Mouse (Mus musculus): ENCODE data around the gene Wfdc1. TPM values are rescaled to one million over a fixed set of nuclear protein-coding genes. Genes with fewer than 3 reads are reported as not detected.

Wfdc1 gene
- total RNA-seq, 1 experiment, result 0.13 TPM

DNA sequence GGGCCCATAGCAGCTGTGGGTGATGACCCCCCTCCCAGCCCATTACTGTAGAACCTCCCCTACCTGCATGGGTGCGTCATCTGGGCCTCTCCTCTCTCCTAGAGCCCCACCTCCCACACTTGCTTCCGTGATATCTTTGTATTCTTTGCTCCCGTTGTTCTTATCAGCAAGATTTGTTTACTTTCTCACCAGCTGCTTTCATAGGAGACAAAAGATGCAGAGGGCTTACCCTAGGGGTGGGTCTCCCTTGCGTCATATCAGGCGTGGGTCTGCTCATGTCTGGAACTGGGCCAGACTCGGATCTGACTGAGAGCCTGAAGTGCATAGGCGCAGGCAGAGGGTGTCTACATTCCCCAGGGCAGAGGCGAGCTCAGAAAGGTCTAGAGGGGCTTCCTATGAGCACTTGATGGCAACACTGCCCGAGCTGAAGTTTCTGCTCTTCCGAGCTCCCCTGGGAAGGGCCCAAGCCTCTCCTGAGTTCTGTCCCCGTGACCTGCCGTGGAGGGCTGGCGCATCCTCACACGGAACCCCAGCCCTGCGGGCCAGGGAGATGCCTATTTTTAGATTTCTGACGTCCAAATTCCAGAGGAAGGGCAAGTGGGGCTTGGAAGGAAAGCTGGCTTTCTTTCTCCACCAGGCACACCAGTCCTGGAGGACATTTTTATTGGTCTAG, 4.4 kb downstream of the Wfdc1 start:
- Histone ChIP-seq H3K27ac (ENCODE audit: insufficient read depth, low read depth, low read length, poor library complexity, severe bottlenecking) (no peak overlapping the region), H3K4me3 (ENCODE audit: insufficient read depth in 1 of 2, low read depth in 1 of 2, low read length in 2 of 2, poor library complexity in 1 of 2, severe bottlenecking in 1 of 2) (no peak overlapping the region), H3K9ac (ENCODE audit: insufficient read depth, low read depth, low read length, poor library complexity, severe bottlenecking) (no peak overlapping the region), H3K4me1 (ENCODE audit: control insufficient read depth in 2 of 2, insufficient read depth in 2 of 2, low read length in 2 of 2, poor library complexity in 1 of 2) (peaks cover 0 to 7% of the 10 kb centered on the region in 2 experiments; a peak in 2 of 4 replicates), H3K9me3 (ENCODE audit: control insufficient read depth, insufficient read depth, low read depth, low read length) (no peaks in the 10 kb centered on the region), H3K36me3 (ENCODE audit: control insufficient read depth, insufficient read depth, low read length, poor library complexity, severe bottlenecking) (no peaks in the 10 kb centered on the region)
- no peak for TF ChIP-seq CHD2 (IDR thresholded peaks at IDR 0.05; ENCODE audit: low read depth, low read length)
- TF ChIP-seq MAFK (IDR thresholded peaks at IDR 0.05; ENCODE audit: insufficient read depth, low read depth, low read length), result no peak
- no peak for TF ChIP-seq HCFC1 (IDR thresholded peaks at IDR 0.05; ENCODE audit: borderline replicate concordance, insufficient read depth, low read length)
- no peak for TF ChIP-seq ZNF384 (IDR thresholded peaks at IDR 0.05; ENCODE audit: low read depth, low read length)
- no peak for TF ChIP-seq ZC3H11A (IDR thresholded peaks at IDR 0.05; ENCODE audit: borderline replicate concordance, low read depth, low read length)
- no peak for DNase-seq (ENCODE audit: low read depth, low spot score)
- in situ Hi-C loops (cut with MboI; ENCODE audit: low sequenced_read_pairs in 2 of 2, unreplicated experiment in 2 of 2), result no loop called here

DNA sequence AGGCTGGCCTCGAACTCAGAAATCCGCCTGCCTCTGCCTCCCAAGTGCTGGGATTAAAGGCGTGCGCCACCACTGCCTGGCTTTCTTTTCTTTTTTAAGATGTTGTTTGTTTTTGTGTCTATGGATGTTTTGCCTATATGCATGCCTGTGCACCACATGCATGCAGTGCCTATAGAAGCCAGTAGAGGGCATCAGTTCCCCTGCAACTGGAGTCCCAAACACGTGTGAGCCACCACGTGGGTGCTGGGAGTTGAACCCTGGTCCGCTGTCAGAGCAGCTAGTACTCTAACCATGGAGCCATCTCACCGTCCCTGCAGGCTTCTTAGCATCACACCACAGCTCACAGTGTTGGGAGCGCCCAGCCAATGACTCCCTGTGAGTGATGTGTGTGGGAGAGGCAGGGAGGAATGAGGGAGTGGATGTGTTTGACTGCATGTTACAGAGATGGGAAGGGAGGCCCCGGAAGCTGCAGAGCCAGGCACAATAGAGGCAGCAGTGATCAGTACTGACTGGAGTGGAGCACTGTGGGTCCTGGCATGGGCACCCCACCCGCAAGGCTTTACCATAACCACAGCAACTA, 7.9 kb downstream of the Wfdc1 start:
- no peaks in the 10 kb centered on the region for H3K9me3 ChIP-seq (ENCODE audit: control insufficient read depth, insufficient read depth, low read depth, low read length)
- no peak overlapping the region for H3K27ac ChIP-seq (ENCODE audit: insufficient read depth, low read depth, low read length, poor library complexity, severe bottlenecking)
- no peak overlapping the region for H3K4me3 ChIP-seq (ENCODE audit: insufficient read depth in 1 of 2, low read depth in 1 of 2, low read length in 2 of 2, poor library complexity in 1 of 2, severe bottlenecking in 1 of 2)
- in situ Hi-C loops (cut with MboI; ENCODE audit: low sequenced_read_pairs in 2 of 2, unreplicated experiment in 2 of 2), result no loop called here
- DNase-seq (ENCODE audit: low read depth, low spot score), result peak; percentile 71
- peaks cover 1 to 5% of the 10 kb centered on the region in 2 experiments; a peak in 2 of 4 replicates for H3K4me1 ChIP-seq (ENCODE audit: control insufficient read depth in 2 of 2, insufficient read depth in 2 of 2, low read length in 2 of 2, poor library complexity in 1 of 2)
- TF ChIP-seq ZC3H11A (IDR thresholded peaks at IDR 0.05; ENCODE audit: borderline replicate concordance, low read depth, low read length) (no peak), MAFK (IDR thresholded peaks at IDR 0.05; ENCODE audit: insufficient read depth, low read depth, low read length) (no peak), CHD2 (IDR thresholded peaks at IDR 0.05; ENCODE audit: low read depth, low read length) (no peak), ZNF384 (IDR thresholded peaks at IDR 0.05; ENCODE audit: low read depth, low read length) (no peak), HCFC1 (IDR thresholded peaks at IDR 0.05; ENCODE audit: borderline replicate concordance, insufficient read depth, low read length) (no peak)
- H3K9ac ChIP-seq (ENCODE audit: insufficient read depth, low read depth, low read length, poor library complexity, severe bottlenecking), result peak overlapping the region; percentile 69; the same call in 1 of the 2 replicates
- H3K36me3 ChIP-seq (ENCODE audit: control insufficient read depth, insufficient read depth, low read length, poor library complexity, severe bottlenecking), result no peaks in the 10 kb centered on the region

DNA sequence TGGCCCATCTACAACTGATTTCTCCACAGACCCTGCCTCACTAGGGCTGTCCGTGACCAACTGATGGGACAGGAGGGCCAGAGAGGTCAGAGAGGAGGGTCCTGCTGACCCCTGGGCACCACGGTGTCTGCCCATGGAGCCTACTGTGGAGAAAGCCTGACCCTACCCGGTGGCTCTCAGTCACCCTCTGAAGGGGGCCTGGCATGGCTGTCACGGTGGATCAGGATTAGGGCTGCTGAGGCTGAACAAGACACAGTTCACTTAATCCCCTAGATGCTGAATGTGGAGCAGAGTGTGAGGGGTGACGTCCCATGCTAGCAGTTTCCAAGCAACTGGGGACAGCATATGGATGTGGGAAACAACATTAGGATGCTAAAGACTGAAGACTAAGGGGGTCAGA, 9.3 kb downstream of the Wfdc1 start:
- no peaks in the 10 kb centered on the region for H3K36me3 ChIP-seq (ENCODE audit: control insufficient read depth, insufficient read depth, low read length, poor library complexity, severe bottlenecking)
- TF ChIP-seq HCFC1 (IDR thresholded peaks at IDR 0.05; ENCODE audit: borderline replicate concordance, insufficient read depth, low read length) (no peak), MAFK (IDR thresholded peaks at IDR 0.05; ENCODE audit: insufficient read depth, low read depth, low read length) (no peak)
- no peak overlapping the region for H3K4me3 ChIP-seq (ENCODE audit: insufficient read depth in 1 of 2, low read depth in 1 of 2, low read length in 2 of 2, poor library complexity in 1 of 2, severe bottlenecking in 1 of 2)
- no peak for DNase-seq (ENCODE audit: low read depth, low spot score)
- no peaks in the 10 kb centered on the region for H3K9me3 ChIP-seq (ENCODE audit: control insufficient read depth, insufficient read depth, low read depth, low read length)
- in situ Hi-C loops (cut with MboI; ENCODE audit: low sequenced_read_pairs in 2 of 2, unreplicated experiment in 2 of 2), result no loop called here
- H3K4me1 ChIP-seq (ENCODE audit: control insufficient read depth in 2 of 2, insufficient read depth in 2 of 2, low read length in 2 of 2, poor library complexity in 1 of 2), result peaks cover 1 to 7% of the 10 kb centered on the region in 2 experiments; a peak in 2 of 4 replicates
- H3K9ac ChIP-seq (ENCODE audit: insufficient read depth, low read depth, low read length, poor library complexity, severe bottlenecking), result no peak overlapping the region
- no peak overlapping the region for H3K27ac ChIP-seq (ENCODE audit: insufficient read depth, low read depth, low read length, poor library complexity, severe bottlenecking)

DNA sequence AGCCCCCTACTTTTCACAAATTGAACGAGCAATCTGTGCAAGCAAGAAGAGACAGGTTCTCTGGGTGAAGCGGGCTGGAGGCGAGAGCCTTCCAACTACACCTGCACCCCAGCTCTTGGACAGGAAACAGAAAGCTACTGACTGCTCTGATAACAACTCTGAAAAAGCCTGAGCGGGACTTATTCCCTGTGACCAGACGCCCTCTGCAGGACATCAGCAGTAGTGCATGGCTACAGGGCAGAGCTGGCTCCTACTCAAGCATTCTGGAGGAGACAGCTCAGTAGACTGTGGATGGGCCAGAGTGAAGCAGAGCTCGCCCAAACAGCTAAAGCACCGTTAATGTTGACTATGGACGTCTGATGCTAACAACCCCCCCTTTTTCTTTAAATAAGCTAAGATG, 10.2 kb downstream of the Wfdc1 start:
- Histone ChIP-seq H3K4me3 (ENCODE audit: insufficient read depth in 1 of 2, low read depth in 1 of 2, low read length in 2 of 2, poor library complexity in 1 of 2, severe bottlenecking in 1 of 2) (no peak overlapping the region), H3K9me3 (ENCODE audit: control insufficient read depth, insufficient read depth, low read depth, low read length) (no peaks in the 10 kb centered on the region), H3K27ac (ENCODE audit: insufficient read depth, low read depth, low read length, poor library complexity, severe bottlenecking) (no peak overlapping the region), H3K36me3 (ENCODE audit: control insufficient read depth, insufficient read depth, low read length, poor library complexity, severe bottlenecking) (no peaks in the 10 kb centered on the region), H3K9ac (ENCODE audit: insufficient read depth, low read depth, low read length, poor library complexity, severe bottlenecking) (no peak overlapping the region), H3K4me1 (ENCODE audit: control insufficient read depth in 2 of 2, insufficient read depth in 2 of 2, low read length in 2 of 2, poor library complexity in 1 of 2) (peaks cover 1 to 7% of the 10 kb centered on the region in 2 experiments; a peak in 2 of 4 replicates)
- peak; percentile 91 for DNase-seq (ENCODE audit: low read depth, low spot score)
- no peak for TF ChIP-seq MAFK (IDR thresholded peaks at IDR 0.05; ENCODE audit: insufficient read depth, low read depth, low read length)
- no peak for TF ChIP-seq CHD2 (IDR thresholded peaks at IDR 0.05; ENCODE audit: low read depth, low read length)
- TF ChIP-seq HCFC1 (IDR thresholded peaks at IDR 0.05; ENCODE audit: borderline replicate concordance, insufficient read depth, low read length), result no peak
- peak; percentile 71; the same call in 1 of the 2 replicates for TF ChIP-seq ZC3H11A (IDR thresholded peaks at IDR 0.05; ENCODE audit: borderline replicate concordance, low read depth, low read length)
- no peak for TF ChIP-seq ZNF384 (IDR thresholded peaks at IDR 0.05; ENCODE audit: low read depth, low read length)
- in situ Hi-C loops (cut with MboI; ENCODE audit: low sequenced_read_pairs in 2 of 2, unreplicated experiment in 2 of 2), result no loop called here
